Mouse (Mus musculus) spleen, postnatal 10 days (tissue): Measurements from ENCODE around the gene Kif5a.

Experiments
- DNase-seq, 2 experiments: peaks; one replicate each; pipeline ENCODE4 v3.0.0; 2021 to 2022; ENCODE audit warnings: low spot score in 2 of 2

Kif5a gene

GRCm38 (mm10) chr10:127217177-127217576 is 46.0 kb downstream of the Kif5a start:
- no peak for DNase-seq

GRCm38 (mm10) chr10:127216456-127216855 is 46.7 kb downstream of the Kif5a start:
- DNase-seq: no peak

- DNase-seq: no peak
These were observed 48.7 kb downstream of the Kif5a start for GRCm38 (mm10) chr10:127214422-127214803.

GRCm38 (mm10) chr10:127213704-127214421 is 49.3 kb downstream of the Kif5a start:
- DNase-seq: no peak

GRCm38 (mm10) chr10:127213272-127213671 is 49.9 kb downstream of the Kif5a start:
- DNase-seq: no peak

- DNase-seq: peak; percentile 92 to 94
These were observed 51.7 kb downstream of the Kif5a start, which contains the start of gene Pip4k2c for GRCm38 (mm10) chr10:127211414-127211854. Gene Pip4k2c, minus strand, starts transcription at chr10:127211585.

- DNase-seq: peak in 1 of 2 experiments; percentile 66
These were observed 52.2 kb downstream of the Kif5a start for GRCm38 (mm10) chr10:127210961-127211405.

GRCm38 (mm10) chr10:127209928-127210570 is 53.1 kb downstream of the Kif5a start:
- DNase-seq: no peak

GRCm38 (mm10) chr10:127208921-127209320 is 54.2 kb downstream of the Kif5a start:
- DNase-seq: no peak

GRCm38 (mm10) chr10:127205373-127205772 is 57.8 kb downstream of the Kif5a start:
- peak; percentile 41 to 55 for DNase-seq

- DNase-seq: no peak
These were observed 58.6 kb downstream of the Kif5a start for GRCm38 (mm10) chr10:127204589-127204988.

GRCm38 (mm10) chr10:127203106-127203505 is 60.0 kb downstream of the Kif5a start:
- DNase-seq: no peak

- no peak for DNase-seq
These were observed 62.9 kb downstream of the Kif5a start for GRCm38 (mm10) chr10:127200279-127200678.

- DNase-seq: no peak
These were observed 63.7 kb downstream of the Kif5a start for GRCm38 (mm10) chr10:127199474-127199873.

GRCm38 (mm10) chr10:127199068-127199467 is 64.1 kb downstream of the Kif5a start:
- DNase-seq: no peak

GRCm38 (mm10) chr10:127198492-127198891 is 64.7 kb downstream of the Kif5a start:
- no peak for DNase-seq

GRCm38 (mm10) chr10:127197505-127198110 is 65.5 kb downstream of the Kif5a start:
- no peak for DNase-seq

- no peak for DNase-seq
These were observed 66.0 kb downstream of the Kif5a start for GRCm38 (mm10) chr10:127197104-127197503.

GRCm38 (mm10) chr10:127196392-127196791 is 66.8 kb downstream of the Kif5a start:
- DNase-seq: no peak

- DNase-seq: peak in 1 of 2 experiments; percentile 63
These were observed 67.6 kb downstream of the Kif5a start, which contains the start of gene Dtx3 for GRCm38 (mm10) chr10:127195328-127196129. Gene Dtx3, minus strand, starts transcription at chr10:127195728.

- peak; percentile 64 to 73 for DNase-seq
These were observed 68.5 kb downstream of the Kif5a start for GRCm38 (mm10) chr10:127194428-127195327.
